Mouse (Mus musculus) cortical plate, adult 2 months (tissue): Measurements from ENCODE around the gene Slc22a23. TPM values are rescaled to one million over a fixed set of nuclear protein-coding genes. Genes with fewer than 3 reads are reported as not detected.

Experiments used
- H3K27ac ChIP-seq: fragments of 200-500 bp; 2 replicates; pipeline ENCODE4 v1.5.1; 2012; ENCODE audit warnings: low read length, control low read depth, inconsistent platforms; ENCODE audit not compliant: insufficient read depth
- H3K4me1 ChIP-seq: fragments of 200-500 bp; 2 replicates; pipeline ENCODE4 v1.6.1; 2011; ENCODE audit warnings: low read length; ENCODE audit not compliant: control insufficient read depth, insufficient read depth
- H3K4me3 ChIP-seq: fragments of 200-500 bp; 2 replicates; pipeline ENCODE4 v1.5.1; 2011; ENCODE audit warnings: mild to moderate bottlenecking, low read length, control low read depth; ENCODE audit not compliant: insufficient read depth
- CTCF ChIP-seq: fragments of 200-500 bp; IDR thresholded peaks from 2 replicates; pipeline ENCODE4 v1.5.1; 2011; ENCODE audit warnings: mild to moderate bottlenecking, control low read depth, low read length; ENCODE audit not compliant: insufficient read depth; ENCODE audit errors: extremely low read depth
- POLR2A ChIP-seq: fragments of 200-500 bp; IDR thresholded peaks from 2 replicates; pipeline ENCODE4 v1.6.1; 2011; ENCODE audit warnings: mild to moderate bottlenecking, low read length, control low read depth; ENCODE audit not compliant: insufficient read depth; ENCODE audit errors: extremely low read depth
- polyA plus RNA-seq: library from polyadenylated mRNA; depleted of rRNA; stranded (reverse); fragments of >200 nt; gene quantifications from 2 replicates; pipeline ENCODE4 v1.2.3, GENCODE M21; 2012

Slc22a23 gene
- polyA plus RNA-seq, 1 experiment, result 54.4 TPM

- Histone ChIP-seq H3K4me1 (peaks cover 6% of the 10 kb centered on the region), H3K4me3 (peak overlapping the region; percentile 92), H3K27ac (peak overlapping the region; percentile 60)
- TF ChIP-seq CTCF (no peak), POLR2A (no peak)
Measured at GRCm38 (mm10) chr13:34344376-34345127, 430 bp downstream of the Slc22a23 start.

GRCm38 (mm10) chr13:34343719-34344375, 1.1 kb downstream of the Slc22a23 start:
- peak; percentile 41; the same call in 1 of the 2 replicates for TF ChIP-seq POLR2A
- no peak for TF ChIP-seq CTCF
- peak overlapping the region; percentile 60 for H3K27ac ChIP-seq
- H3K4me1 ChIP-seq, result peaks cover 6% of the 10 kb centered on the region
- H3K4me3 ChIP-seq, result peak overlapping the region; percentile 92

GRCm38 (mm10) chr13:34342286-34342890, 2.6 kb downstream of the Slc22a23 start:
- H3K27ac ChIP-seq, result peak overlapping the region; percentile 52; the same call in 1 of the 2 replicates
- H3K4me3 ChIP-seq, result peak overlapping the region; percentile 92
- TF ChIP-seq CTCF, result no peak
- no peak for TF ChIP-seq POLR2A
- H3K4me1 ChIP-seq, result peaks cover 6% of the 10 kb centered on the region

DNA sequence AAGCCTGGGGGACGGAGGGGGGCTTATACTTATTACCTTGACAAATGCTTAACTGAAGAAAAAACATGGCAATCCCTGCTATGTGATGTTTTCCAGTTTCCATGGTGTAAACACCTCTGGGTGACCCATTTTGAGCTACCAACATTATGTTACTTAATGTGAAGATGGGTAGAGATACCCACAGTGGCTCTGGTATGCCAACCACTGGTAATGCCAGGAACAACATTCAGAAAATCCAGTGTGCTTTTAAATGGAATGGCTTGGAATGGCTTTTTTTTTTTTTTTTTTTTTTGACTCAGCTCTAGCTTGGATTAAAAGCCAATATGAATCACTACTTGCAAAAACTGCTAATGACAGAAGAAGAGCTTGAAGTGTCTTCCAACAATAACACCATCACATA, 8.1 kb downstream of the Slc22a23 start:
- Histone ChIP-seq H3K4me3 (no peak overlapping the region), H3K4me1 (peaks cover 13% of the 10 kb centered on the region), H3K27ac (no peak overlapping the region)
- TF ChIP-seq CTCF (peak; percentile 19; the same call in 1 of the 2 replicates), POLR2A (no peak)

DNA sequence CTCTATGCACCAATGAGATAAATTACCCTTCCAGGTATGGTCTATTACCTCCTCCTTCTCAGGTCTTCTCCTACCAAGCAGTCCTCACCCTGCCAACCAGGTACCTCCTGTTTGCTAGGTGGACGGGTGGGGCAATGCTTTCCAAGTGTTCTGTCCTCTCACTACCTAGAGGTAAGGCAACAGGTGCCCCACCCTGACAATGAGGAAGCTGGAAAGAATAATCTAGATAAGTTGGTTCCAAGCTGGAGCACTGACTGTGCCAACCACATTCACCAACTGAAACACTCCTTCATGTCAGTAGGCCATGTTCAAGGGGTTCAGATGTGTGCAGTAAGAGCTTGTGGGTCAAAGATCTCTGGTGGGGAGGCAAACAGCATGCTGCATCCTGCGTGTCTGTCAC, 10.1 kb downstream of the Slc22a23 start:
- H3K27ac ChIP-seq, result no peak overlapping the region
- no peak overlapping the region for H3K4me3 ChIP-seq
- peaks cover 18% of the 10 kb centered on the region for H3K4me1 ChIP-seq
- TF ChIP-seq CTCF (no peak), POLR2A (no peak)

DNA sequence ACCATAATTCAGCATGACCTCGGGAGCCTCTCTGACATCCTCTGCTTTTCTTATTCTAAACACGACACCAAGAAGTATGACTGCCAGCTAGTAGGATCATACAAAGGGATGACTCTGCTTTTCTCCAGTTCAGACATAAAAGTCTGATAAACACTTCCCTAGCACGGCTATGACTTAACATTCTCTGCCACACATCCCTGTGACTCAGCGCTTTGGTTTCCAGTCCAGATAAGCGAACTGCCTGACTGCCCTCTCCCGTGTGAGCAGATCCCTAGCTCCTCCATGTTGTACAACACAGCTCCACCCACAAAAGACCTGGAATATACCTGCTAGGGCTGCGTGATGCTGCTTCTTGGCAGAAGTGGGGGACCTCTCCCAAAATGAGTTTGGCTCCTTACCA, 12.2 kb downstream of the Slc22a23 start:
- peaks cover 18% of the 10 kb centered on the region for H3K4me1 ChIP-seq
- no peak overlapping the region for H3K27ac ChIP-seq
- no peak overlapping the region for H3K4me3 ChIP-seq
- TF ChIP-seq POLR2A (no peak), CTCF (no peak)

GRCm38 (mm10) chr13:34331399-34332186, 13.4 kb downstream of the Slc22a23 start:
- H3K27ac ChIP-seq, result no peak overlapping the region
- H3K4me3 ChIP-seq, result no peak overlapping the region
- peaks cover 22% of the 10 kb centered on the region for H3K4me1 ChIP-seq
- TF ChIP-seq CTCF, result no peak
- no peak for TF ChIP-seq POLR2A

- H3K4me1 ChIP-seq, result peaks cover 20% of the 10 kb centered on the region
- TF ChIP-seq POLR2A (no peak), CTCF (no peak)
Measured at GRCm38 (mm10) chr13:34329589-34329988, 15.4 kb downstream of the Slc22a23 start.

DNA sequence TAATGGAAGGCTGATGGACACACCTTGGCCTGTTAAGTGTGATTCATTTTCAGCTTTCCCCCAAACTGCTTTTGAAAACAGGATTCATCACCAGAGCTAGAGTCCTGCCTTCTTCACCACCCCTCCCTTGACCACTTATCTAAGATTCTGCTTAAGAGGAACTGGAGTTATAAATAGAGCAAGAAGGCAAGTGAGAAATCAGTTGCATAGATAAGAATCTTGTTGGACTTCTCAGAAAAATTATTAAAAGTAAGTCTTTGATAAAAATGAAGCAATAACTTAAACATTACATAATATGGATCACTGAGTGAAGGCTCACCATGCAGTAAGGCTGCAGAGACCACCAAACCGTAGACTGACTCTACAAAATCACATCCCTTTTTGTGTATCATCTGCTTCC, 18.0 kb downstream of the Slc22a23 start:
- H3K4me1 ChIP-seq, result peaks cover 15% of the 10 kb centered on the region
- H3K27ac ChIP-seq, result no peak overlapping the region
- TF ChIP-seq POLR2A (no peak), CTCF (no peak)
- H3K4me3 ChIP-seq, result no peak overlapping the region

More at GRCm38 (mm10) chr13:34329589-34329988, 15.4 kb downstream of the Slc22a23 start:
- Histone ChIP-seq H3K4me3 (no peak overlapping the region), H3K27ac (no peak overlapping the region)
